Mouse (Mus musculus) natural killer cell, adult 2 months (primary cell): ENCODE data around the gene Mrap.

Experiments used
- DNase-seq, 2 experiments: peaks; one replicate each; pipeline ENCODE4 v3.0.0; 2022; ENCODE audit warnings: low spot score in 2 of 2

Mrap gene

DNA sequence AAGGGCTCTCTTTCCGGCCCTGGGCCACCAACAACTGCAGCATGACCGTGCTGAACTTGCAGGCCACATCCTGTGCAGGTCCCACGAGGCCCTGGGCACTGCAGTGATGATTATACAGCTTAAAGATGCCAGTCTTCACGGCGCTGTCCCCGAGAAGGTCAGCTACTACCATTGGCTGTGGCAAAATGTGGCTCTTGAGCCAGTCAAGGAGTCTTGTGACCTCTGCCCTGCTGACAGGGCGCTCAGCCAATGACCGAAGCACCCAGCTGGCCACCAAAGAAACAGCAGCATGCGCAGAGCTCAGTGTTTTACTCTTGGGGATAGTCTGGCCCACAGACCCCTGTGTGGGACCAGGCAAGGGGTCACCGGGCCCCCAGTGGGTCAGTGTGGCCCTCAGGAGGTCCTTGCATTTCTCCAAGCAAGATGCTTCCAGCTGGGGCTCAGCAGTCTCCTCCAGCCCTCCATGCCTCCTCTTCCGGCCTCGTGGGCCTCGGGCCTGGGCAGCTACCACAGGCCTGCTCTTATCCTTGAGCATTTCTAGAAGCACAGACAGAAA lies 15.5 kb downstream of the Mrap start:
- DNase-seq, result no peak

DNA sequence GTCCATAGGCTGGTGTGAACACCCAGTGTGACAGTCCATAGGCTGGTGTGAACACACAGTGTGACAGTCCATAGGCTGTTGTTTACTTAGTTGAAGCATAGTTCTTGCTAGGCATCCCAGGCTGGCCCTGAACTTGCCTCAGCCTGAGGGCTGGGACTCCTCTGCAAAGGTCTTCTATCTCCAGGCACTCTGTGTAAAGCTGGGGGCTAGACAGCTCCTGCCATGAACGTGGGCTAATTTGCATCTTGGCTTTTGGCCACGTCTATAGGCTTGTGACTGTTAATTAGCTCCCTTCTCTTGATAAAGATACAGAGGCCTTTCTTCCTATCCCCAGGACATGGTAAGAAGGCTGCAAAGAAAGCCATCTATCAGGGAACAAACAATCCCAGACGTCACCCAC lies 21.3 kb downstream of the Mrap start:
- DNase-seq, result no peak

DNA sequence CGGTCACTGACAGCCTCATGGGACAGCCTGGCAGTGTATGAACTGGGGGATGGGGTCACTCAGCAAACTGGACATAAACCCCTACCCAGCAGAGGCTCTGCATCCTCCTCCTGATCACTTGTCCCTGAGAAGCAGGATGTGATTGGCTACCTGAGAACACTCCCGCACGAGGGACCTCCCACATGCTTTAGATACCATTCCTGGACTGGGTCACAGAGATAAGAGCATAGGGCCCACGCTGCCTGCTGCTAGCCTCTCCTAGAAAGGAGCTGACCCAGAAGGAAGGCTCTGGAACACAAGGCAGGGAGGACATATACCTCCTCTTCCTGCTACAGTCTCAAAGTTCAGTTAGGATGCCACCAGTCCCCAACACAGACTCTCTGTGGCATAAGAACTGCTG lies 22.5 kb downstream of the Mrap start:
- no peak for DNase-seq

DNA sequence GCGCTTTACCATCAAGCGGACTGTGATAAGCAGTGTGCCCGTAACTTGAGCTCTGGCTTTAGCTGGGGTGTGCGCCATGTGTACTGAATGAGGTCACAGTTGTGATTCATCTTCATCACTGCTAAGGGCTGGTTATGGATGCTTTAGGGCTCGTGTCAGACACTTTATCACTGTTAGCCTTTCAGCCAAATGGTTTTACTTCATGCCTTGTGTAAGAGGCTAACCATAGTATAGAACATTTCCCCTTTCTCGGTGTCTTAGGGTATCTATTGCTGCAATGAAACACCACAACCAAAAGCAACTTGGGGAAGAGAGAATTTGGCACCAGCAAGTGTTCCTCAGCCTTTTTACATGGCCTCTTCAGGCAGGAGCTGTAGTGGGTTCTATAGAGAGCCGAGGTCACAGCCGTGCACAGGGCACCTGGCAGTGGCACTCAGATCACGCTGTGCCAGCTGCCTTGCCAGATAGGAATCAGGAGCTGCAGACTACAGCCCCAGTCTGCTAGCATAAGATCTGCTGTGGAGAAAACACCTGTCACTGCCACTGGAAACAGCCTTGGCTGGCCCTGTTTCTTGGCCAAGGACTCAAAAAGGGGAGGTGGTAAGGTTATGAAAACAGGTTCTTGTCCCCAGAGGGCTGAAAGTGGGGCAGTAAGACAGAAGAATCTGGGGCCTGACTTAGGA lies 27.3 kb downstream of the Mrap start:
- DNase-seq, result no peak

DNA sequence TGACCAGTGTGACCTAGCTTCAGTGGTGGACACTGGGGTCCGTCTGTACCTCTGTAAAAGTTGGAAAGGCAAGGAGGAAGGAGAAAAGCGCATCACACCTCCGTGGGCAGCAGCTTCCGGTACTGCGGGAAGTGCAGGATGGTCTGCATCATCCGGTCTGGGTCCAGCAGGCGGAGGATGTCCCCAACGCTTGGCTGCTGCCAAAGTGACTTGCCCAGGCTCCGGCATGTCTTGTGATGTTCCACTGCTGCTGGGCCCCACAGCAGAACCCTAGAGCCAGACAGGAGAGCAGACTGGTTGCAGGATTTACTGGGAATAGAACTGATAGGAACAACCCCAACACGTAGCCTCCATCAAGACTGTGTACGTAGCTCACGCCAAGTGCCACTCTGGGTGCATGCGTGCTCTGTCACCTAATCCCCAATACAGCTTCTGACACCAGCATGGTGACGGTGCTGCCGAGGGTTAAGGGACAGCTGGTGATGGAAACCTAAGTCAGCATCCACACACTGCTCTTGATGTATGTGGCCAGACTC lies 29.0 kb downstream of the Mrap start:
- no peak for DNase-seq

DNA sequence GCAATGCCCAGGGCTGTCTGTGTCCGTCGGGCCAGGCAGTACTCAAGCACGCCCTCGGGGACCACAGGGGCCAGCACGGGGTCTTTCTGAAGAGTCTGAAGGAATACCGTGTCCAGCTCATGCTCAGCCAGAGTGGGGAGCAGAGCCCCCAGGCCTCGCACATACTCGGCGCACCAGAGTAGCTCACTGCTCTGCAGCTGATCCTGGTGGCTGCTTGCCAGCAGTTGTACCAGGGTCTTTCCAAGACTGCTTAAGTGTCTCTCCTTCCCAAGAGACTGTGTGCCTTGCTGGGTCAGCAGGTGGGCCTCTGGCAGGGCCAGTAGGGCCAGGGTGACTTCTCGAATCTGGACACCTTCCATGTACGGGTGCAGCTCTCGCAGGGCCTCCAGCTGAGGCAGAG lies 36.2 kb downstream of the Mrap start:
- DNase-seq, result no peak

DNA sequence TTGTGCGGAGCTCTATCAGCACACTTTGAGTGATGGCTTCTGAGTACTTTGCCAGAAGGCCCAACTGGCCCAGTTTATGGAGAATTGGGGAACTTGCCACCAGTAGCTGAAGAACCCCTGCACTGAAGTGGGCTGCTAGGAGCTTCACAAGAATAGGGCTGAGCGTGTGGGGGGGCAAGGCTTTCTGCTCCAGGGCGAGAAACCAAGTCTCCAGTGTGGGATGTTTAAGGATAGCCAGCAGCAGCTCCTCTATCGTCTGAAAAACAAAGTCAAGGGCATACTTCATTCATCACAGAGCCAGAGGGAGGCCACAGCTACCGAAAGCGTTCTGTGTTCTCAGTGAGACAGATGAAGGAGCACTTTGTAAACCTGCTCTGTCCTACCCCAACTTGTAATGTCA lies 36.6 kb downstream of the Mrap start:
- no peak for DNase-seq

DNA sequence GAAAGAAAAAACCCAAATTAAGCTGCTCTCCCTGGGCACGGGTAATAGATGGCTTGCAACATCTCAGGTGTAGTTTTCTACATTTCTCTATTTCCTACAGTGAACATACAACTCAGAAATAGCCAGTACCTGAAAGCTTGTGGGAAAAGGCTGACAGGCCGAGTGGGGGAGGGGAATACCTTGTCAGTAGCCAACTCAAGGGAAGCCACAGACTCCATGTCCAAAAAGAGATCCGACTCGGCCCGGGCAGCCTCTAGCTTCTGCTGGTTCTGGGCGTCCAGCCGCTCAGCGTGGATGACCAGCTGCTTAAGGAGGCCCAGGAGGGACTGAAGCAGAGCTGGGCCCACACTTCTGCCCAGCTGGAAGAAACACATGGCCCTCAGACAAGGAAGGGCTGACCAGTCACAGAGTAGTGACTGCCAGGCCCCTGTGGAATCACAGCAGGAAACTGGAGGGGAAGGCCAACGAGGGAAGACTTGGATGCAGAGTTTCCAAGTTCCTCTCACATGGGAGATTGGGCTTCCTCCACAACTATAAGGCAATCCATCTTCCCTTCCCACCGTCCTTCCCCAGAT lies 38.0 kb downstream of the Mrap start:
- DNase-seq, result no peak

DNA sequence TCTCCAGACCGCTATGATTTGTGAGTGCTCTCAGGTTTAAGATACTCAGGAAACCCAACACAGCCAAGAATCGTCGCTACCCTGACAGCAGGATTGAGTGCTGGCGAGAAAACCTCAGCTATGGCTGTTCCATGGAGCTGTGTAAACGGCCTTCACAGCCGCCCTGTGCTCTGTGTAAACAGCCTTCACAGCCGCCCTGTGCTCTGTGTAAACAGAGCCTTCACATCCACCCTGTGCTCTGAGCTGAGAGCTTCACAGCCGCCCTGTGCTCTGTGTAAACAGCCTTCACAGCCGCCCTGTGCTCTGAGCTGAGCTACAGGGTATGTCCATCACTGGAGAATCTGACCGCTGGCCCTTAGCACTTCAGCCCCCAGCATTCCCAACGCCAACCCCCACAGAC lies 41.8 kb downstream of the Mrap start:
- DNase-seq, result no peak

DNA sequence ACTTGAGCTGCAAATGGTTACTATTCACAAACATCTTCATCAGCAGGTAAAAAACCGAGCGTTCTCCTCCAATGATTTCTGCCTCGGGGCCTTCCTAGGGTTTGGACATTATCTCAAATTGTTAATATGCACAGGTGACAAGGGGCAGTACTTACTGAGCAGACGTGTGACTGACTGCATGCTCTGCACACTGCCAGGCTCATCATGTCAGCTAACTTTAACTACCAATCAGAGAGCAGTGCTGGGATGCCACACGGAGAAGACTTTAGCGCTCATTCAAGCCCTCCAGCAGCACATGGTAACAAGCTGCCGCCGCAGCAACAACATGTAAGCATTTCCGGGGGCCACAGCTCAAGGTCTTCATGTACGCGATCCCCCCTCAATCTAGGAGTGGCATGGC lies 45.3 kb downstream of the Mrap start:
- DNase-seq, result no peak

DNA sequence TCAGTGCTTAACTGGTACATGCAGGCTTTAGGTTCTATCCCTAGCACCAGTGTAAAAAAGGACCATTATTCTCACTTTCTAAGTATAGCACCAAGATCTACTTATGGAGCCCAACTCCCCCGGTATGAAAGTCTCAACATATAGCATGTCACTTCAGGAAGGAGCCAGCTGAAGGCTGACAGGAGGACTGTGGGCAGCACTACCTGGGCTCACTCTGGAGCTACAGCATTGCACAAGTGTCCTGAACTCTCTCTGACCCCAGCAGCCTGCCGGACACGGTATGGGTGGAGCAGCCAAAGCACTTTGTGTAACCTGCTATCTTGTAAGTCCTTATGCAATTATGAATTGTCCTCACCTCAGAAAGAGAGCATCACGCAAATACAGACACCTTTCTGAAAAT lies 47.2 kb downstream of the Mrap start:
- DNase-seq, result no peak

DNA sequence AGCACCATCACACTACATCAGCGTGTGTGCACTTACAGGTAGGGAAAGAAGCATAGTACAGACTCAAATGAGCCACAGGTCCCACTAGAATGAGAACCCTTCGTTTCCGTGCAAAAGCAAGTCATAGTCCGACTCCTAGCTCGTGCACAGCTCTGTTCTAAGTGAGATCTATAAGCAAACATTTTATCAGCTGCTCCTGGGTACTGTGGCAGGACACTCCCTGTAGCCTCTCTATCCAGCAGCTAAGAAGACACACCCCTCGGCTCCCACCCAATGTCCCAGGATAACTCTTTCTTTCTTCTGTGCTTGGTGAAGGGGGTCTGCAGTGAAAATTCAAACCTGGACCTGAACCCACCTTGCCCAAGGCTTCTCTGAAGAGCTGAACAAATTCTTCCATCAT lies 50.6 kb downstream of the Mrap start:
- DNase-seq, result no peak

DNA sequence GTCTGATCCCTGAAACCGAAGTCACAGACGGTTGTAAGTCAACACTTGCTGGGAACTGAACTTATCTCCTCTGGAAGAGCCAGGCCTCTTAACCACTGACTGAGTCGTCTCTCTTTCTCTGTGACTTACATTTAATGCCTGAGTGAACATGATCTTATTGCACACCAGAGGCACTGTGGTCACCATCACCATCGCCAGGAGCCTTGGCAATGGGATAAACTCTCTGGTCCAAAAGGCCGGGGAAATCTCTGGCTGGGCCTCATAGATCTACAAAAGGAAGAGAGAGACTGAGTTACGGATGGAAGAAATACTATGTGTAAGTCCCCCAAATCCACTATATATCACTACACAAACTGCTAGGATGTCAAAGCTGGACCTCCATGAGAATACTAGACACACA lies 52.9 kb downstream of the Mrap start:
- no peak for DNase-seq

DNA sequence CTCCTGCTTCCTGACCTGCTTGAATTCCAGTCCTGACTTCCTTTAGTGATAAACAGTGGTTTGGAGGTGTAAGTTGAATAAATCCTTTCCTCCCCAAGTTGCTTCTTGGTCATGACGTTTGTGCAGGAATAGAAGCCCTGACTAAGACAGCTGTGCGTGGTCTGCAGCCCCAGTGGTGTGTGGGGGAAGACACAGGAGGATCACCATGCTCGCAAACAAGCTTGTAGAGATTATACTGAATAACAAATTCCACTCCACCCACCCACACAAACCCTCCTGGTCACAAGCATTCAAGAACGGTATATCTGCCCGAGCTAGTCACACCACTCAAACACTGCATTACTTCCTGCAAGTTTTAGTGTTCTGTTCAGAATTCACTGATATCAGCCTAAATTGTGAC lies 54.1 kb downstream of the Mrap start:
- DNase-seq, result no peak

DNA sequence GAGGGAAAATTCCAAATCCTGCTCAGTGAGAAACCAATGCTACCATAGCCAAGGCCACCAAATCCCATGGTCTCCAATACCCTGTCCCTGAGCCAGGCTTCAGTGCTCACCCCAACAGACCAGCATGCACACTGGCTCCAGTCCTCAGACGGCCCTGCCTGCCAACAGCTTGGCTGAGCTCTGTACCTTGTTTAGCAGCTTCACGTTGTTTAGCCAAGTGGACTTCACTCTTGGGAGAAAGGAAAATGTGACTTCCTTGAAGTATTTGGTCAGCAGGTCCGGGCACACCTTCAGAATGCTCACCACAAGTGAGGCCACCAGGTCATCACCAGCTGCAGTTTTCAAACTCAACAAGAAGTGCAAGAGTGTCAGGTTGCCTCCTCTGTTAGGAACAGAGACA lies 54.5 kb downstream of the Mrap start:
- DNase-seq, result no peak

DNA sequence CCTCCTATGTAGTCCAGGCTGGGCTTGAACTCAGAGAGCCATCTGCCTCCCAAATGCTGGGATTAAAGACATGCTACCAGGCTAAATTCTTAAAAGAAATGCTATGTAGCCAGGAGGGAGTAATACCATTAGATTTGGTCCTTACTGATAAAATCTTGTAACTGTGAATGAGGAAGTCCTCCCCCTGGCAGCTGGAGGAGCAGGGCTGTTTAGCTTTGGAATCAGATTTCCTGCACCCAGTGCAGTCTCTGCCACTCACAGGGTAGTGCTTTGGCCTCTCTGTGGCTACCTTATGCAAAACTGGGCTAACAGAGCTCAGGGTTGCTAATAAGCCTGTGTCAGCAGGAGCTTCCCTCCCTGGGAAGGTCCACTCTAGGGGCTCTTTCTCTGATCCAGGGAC lies 56.7 kb downstream of the Mrap start:
- no peak for DNase-seq

DNA sequence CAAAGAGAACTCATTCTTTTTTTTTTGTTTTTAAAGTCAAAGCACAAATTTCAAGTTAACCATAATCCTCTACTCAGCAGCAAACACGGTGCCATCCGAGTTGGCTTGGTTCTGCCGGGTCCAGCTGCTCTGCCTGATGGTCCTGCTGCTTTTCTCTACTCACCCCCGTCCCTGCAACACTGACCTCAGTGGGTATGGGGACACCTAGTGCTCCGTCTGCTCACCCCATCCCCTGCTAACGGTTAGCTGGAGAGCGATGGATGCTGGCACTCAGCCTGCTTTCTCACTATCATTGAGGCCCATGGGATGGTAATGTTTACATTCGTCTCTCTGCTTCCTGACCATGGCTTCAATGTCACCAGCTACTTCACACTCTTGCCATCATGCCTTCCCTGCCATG lies 60.4 kb downstream of the Mrap start:
- DNase-seq, result no peak

DNA sequence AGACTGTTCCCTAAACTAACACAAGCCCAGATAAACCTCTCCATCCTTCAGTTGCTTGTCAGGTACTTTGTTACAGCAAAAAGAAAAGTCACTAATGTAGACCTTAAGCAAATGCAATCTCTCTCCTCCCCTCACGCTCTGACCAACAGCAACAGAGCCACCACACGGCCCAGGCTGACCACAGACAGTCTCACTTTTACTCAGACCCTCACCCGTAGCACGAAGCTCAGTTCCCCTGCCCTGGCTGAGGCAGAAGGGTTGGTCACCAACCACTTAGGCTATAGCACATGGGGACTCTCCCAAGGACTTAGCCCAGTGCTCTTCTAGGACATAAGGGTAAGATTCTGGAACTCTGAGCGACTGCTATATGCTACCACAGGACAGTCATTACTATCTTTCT lies 60.8 kb downstream of the Mrap start:
- no peak for DNase-seq
